Mouse (Mus musculus) CH12.LX (cell line): ENCODE measurements around the gene Drap1. TPM values are rescaled to one million over a fixed set of nuclear protein-coding genes. Genes with fewer than 3 reads are reported as not detected.
A peak's percentile ranks its signal among the peaks of the same experiment; 100 is the strongest.

Experiments used
- DNase-seq: peaks from one replicate; pipeline ENCODE4 v3.0.0-alpha.2; 2013; ENCODE audit errors: extremely low read depth
- H3K27ac ChIP-seq: 2 replicates; pipeline ENCODE4 v1.5.1; 2012; ENCODE audit warnings: low read depth, mild to moderate bottlenecking, control low read depth, moderate library complexity; ENCODE audit not compliant: insufficient read depth
- H3K27me3 ChIP-seq: replicated peaks from 2 replicates; pipeline ENCODE3; 2012; ENCODE audit warnings: inconsistent platforms
- H3K36me3 ChIP-seq, 2 experiments: replicated peaks in 1 of 2; 2 replicates each; pipeline versions ENCODE3 to v1.6.1; 2012; ENCODE audit warnings: inconsistent platforms in 1 of 2, low read length in 1 of 2, mild to moderate bottlenecking in 1 of 2, mixed read lengths in 1 of 2, moderate library complexity in 1 of 2; ENCODE audit not compliant: control insufficient read depth in 1 of 2, insufficient read depth in 1 of 2
- H3K4me1 ChIP-seq, 2 experiments: 2 replicates each; pipeline ENCODE4 v1.6.1; 2012; ENCODE audit warnings: inconsistent platforms in 1 of 2, moderate library complexity in 1 of 2; ENCODE audit not compliant: insufficient read depth in 2 of 2, control insufficient read depth in 1 of 2
- H3K4me2 ChIP-seq: 2 replicates; pipeline ENCODE4 v1.6.1; 2012; ENCODE audit warnings: low read depth, mild to moderate bottlenecking, control low read depth; ENCODE audit not compliant: poor library complexity, insufficient read depth, severe bottlenecking
- H3K4me3 ChIP-seq, 3 experiments: fragments of 150-350 bp in 1 of 3; sonication (generic) in 1 of 3; replicated peaks in 1 of 3; 2 replicates each; pipeline versions ENCODE3 to v1.5.1; 2011 to 2012; ENCODE audit warnings: low read depth in 2 of 3, low read length in 2 of 3, mild to moderate bottlenecking in 2 of 3, moderate library complexity in 2 of 3, control low read depth in 1 of 3, improper control_type of control experiment in 1 of 3, inconsistent platforms in 1 of 3, mixed read lengths in 1 of 3; ENCODE audit not compliant: poor library complexity in 1 of 3
- H3K79me2 ChIP-seq: replicated peaks from 2 replicates; pipeline ENCODE4 v1.6.1; 2012; ENCODE audit warnings: mild to moderate bottlenecking, moderate library complexity; ENCODE audit not compliant: control insufficient read depth, poor library complexity, insufficient read depth, severe bottlenecking; ENCODE audit errors: extremely low read depth
- H3K9ac ChIP-seq: 2 replicates; pipeline ENCODE4 v1.6.1; 2012; ENCODE audit warnings: low read depth, mild to moderate bottlenecking, control low read depth, moderate library complexity; ENCODE audit not compliant: insufficient read depth
- H3K9me3 ChIP-seq: replicated peaks from 2 replicates; pipeline ENCODE3; 2012; ENCODE audit warnings: low read length, inconsistent platforms, mixed read lengths
- BHLHE40 ChIP-seq: IDR thresholded peaks from 2 replicates; pipeline ENCODE4 v1.6.1; 2011; ENCODE audit warnings: mild to moderate bottlenecking, low read depth, low read length, improper control_type of control experiment
- CHD1 ChIP-seq: IDR thresholded peaks from 2 replicates; pipeline ENCODE4 v1.6.1; 2012; ENCODE audit warnings: low read depth, low read length, improper control_type of control experiment, inconsistent platforms
- CHD2 ChIP-seq: IDR thresholded peaks from 2 replicates; pipeline ENCODE4 v1.6.1; 2011; ENCODE audit warnings: low read length, improper control_type of control experiment
- CTCF ChIP-seq, 2 experiments: IDR thresholded peaks in 1 of 2; conservative IDR thresholded peaks in 1 of 2; 2 replicates each; pipeline ENCODE4 v1.5.1; 2011 to 2012; ENCODE audit warnings: low read depth in 2 of 2, low read length in 2 of 2, improper control_type of control experiment in 1 of 2, inconsistent platforms in 1 of 2, mild to moderate bottlenecking in 1 of 2, moderate library complexity in 1 of 2
- ELF1 ChIP-seq: IDR thresholded peaks from 2 replicates; pipeline ENCODE4 v1.6.1; 2014; ENCODE audit warnings: low read depth, mild to moderate bottlenecking, inconsistent platforms, low read length, improper control_type of control experiment
- EP300 ChIP-seq: IDR thresholded peaks from 2 replicates; pipeline ENCODE4 v1.6.1; 2011; ENCODE audit warnings: low read length, improper control_type of control experiment
- IRF4 ChIP-seq: IDR thresholded peaks from 2 replicates; pipeline ENCODE4 v1.6.1; 2014; ENCODE audit warnings: low read depth, mild to moderate bottlenecking, inconsistent platforms, low read length, improper control_type of control experiment
- JUN ChIP-seq: IDR thresholded peaks from 2 replicates; pipeline ENCODE4 v1.6.1; 2011; ENCODE audit warnings: low read depth, mild to moderate bottlenecking, low read length, improper control_type of control experiment, moderate library complexity; ENCODE audit not compliant: insufficient read depth
- JUND ChIP-seq: conservative IDR thresholded peaks from 2 replicates; pipeline ENCODE4 v1.6.1; 2011; ENCODE audit warnings: low read depth, low read length, improper control_type of control experiment
- KAT2A ChIP-seq: IDR thresholded peaks from 2 replicates; pipeline ENCODE4 v1.6.1; 2012; ENCODE audit warnings: low read length, improper control_type of control experiment, inconsistent platforms; ENCODE audit not compliant: insufficient replicate concordance
- MAFK ChIP-seq: IDR thresholded peaks from 2 replicates; pipeline ENCODE4 v1.6.1; 2011; ENCODE audit warnings: low read length, improper control_type of control experiment; ENCODE audit not compliant: insufficient replicate concordance
- MAX ChIP-seq: IDR thresholded peaks from 2 replicates; pipeline ENCODE4 v1.6.1; 2011; ENCODE audit warnings: low read length, improper control_type of control experiment
- MEF2A ChIP-seq: IDR thresholded peaks from 2 replicates; pipeline ENCODE4 v1.6.1; 2014; ENCODE audit warnings: low read depth, mild to moderate bottlenecking, inconsistent platforms, low read length, improper control_type of control experiment, borderline replicate concordance
- MXI1 ChIP-seq: IDR thresholded peaks from 2 replicates; pipeline ENCODE4 v1.6.1; 2011; ENCODE audit warnings: mild to moderate bottlenecking, low read depth, low read length, improper control_type of control experiment
- NRF1 ChIP-seq: IDR thresholded peaks from 2 replicates; pipeline ENCODE4 v1.6.1; 2014; ENCODE audit warnings: low read depth, mild to moderate bottlenecking, inconsistent platforms, low read length, improper control_type of control experiment, moderate library complexity
- PAX5 ChIP-seq: IDR thresholded peaks from 2 replicates; pipeline ENCODE4 v1.6.1; 2012; ENCODE audit warnings: low read length, inconsistent platforms, mixed read lengths
- POLR2A ChIP-seq: IDR thresholded peaks from 2 replicates; pipeline ENCODE4 v1.6.1; 2011; ENCODE audit warnings: low read depth, mild to moderate bottlenecking, improper control_type of control experiment, low read length
- POLR2AphosphoS2 ChIP-seq: IDR thresholded peaks from 2 replicates; pipeline ENCODE4 v1.6.1; 2011; ENCODE audit warnings: low read depth, low read length, improper control_type of control experiment
- RAD21 ChIP-seq: IDR thresholded peaks from 2 replicates; pipeline ENCODE4 v1.6.1; 2011; ENCODE audit warnings: low read depth, mild to moderate bottlenecking, low read length, improper control_type of control experiment, moderate library complexity
- RCOR1 ChIP-seq: conservative IDR thresholded peaks from 2 replicates; pipeline ENCODE4 v1.6.1; 2012; ENCODE audit warnings: low read depth, mild to moderate bottlenecking, inconsistent platforms, low read length, improper control_type of control experiment
- SIN3A ChIP-seq: IDR thresholded peaks from 2 replicates; pipeline ENCODE4 v1.6.1; 2012; ENCODE audit warnings: low read length, improper control_type of control experiment, inconsistent platforms
- SMC3 ChIP-seq: IDR thresholded peaks from 2 replicates; pipeline ENCODE4 v1.6.1; 2011; ENCODE audit warnings: low read depth, low read length, improper control_type of control experiment
- TBP ChIP-seq: conservative IDR thresholded peaks from 2 replicates; pipeline ENCODE4 v1.6.1; 2011; ENCODE audit warnings: low read depth, low read length, improper control_type of control experiment
- TCF12 ChIP-seq: IDR thresholded peaks from 2 replicates; pipeline ENCODE4 v1.6.1; 2014; ENCODE audit warnings: low read depth, mild to moderate bottlenecking, inconsistent platforms, low read length, improper control_type of control experiment
- UBTF ChIP-seq: IDR thresholded peaks from 2 replicates; pipeline ENCODE4 v1.6.1; 2012; ENCODE audit warnings: low read depth, mild to moderate bottlenecking, inconsistent platforms, low read length, improper control_type of control experiment, moderate library complexity
- USF1 ChIP-seq: IDR thresholded peaks from 2 replicates; pipeline ENCODE4 v1.6.1; 2014; ENCODE audit warnings: low read depth, mild to moderate bottlenecking, inconsistent platforms, low read length, improper control_type of control experiment
- USF2 ChIP-seq: conservative IDR thresholded peaks from 2 replicates; pipeline ENCODE4 v1.6.1; 2011; ENCODE audit warnings: low read depth, low read length, improper control_type of control experiment
- ZKSCAN1 ChIP-seq: IDR thresholded peaks from 2 replicates; pipeline ENCODE4 v1.6.1; 2012; ENCODE audit warnings: low read depth, inconsistent platforms, low read length, improper control_type of control experiment, borderline replicate concordance
- ZMIZ1 ChIP-seq: IDR thresholded peaks from 2 replicates; pipeline ENCODE4 v1.6.1; 2012; ENCODE audit warnings: low read depth, mild to moderate bottlenecking, inconsistent platforms, low read length, improper control_type of control experiment
- ZNF384 ChIP-seq: IDR thresholded peaks from 2 replicates; pipeline ENCODE4 v1.6.1; 2012; ENCODE audit warnings: low read depth, low read length, improper control_type of control experiment, inconsistent platforms
- dilution Hi-C: fragments of 300-500 bp; cut with MboI; formaldehyde crosslinking; loops from 2 replicates; pipeline ENCODE4 v1.14.3; 2020; ENCODE audit warnings: low sequenced_read_pairs; ENCODE audit not compliant: extremely low pct_unique_long_range_greater_than_20kb, extremely low pct_ligation_motif_present
- in situ Hi-C: fragments of 300-500 bp; cut with MboI; formaldehyde crosslinking; loops from 3 replicates; pipeline ENCODE4 v1.14.3; 2019; ENCODE audit warnings: low sequenced_read_pairs, low pct_ligation_motif_present, low pct_unique_long_range_greater_than_20kb, mixed read lengths
- polyA plus RNA-seq: library from polyadenylated mRNA; unstranded; fragments of >175 nt; gene quantifications from 2 replicates; pipeline ENCODE4 v1.2.1, GENCODE M21; 2012; ENCODE audit warnings: low read depth; ENCODE audit not compliant: insufficient read length
- total RNA-seq, 2 experiments: library from RNA; depleted of rRNA; stranded (reverse); fragments of 300-350 nt in 1 of 2; fragments of >200 nt in 1 of 2; gene quantifications; 2 replicates each; pipeline ENCODE4 v1.2.3; 2012 to 2014

Gene Drap1
- total and polyA plus RNA-seq, 3 experiments, result 73.3 to 180 (median 143) TPM

DNA sequence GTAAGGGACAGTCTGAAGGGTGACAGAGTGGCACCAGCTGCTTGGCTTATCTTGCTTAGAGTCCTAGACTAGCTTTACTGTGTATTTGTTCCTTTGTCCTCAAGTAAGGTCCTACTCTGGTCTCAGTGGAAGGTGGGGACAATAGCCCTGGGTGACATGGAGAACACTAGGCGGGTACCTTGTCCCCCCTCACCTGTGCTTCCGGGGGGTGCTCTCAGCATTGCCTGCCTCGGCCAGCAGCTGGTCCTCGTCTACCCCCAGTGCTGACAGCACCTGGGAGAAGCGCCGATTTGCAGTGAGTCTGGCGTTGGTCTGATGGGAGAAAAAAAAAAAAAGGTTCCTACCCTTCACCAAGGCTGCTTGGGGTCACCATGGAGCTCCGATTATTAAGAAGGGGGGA is 34.4 kb downstream of the Drap1 start:
- Histone ChIP-seq H3K27me3 (no peaks in the 10 kb centered on the region), H3K9ac (peak overlapping the region; percentile 96), H3K4me1 (peaks cover 5 to 39% of the 10 kb centered on the region in 2 experiments), H3K4me3 (peak overlapping the region; percentile 66 to 92 (median 74)), H3K79me2 (peaks cover 28% of the 10 kb centered on the region), H3K9me3 (no peaks in the 10 kb centered on the region), H3K27ac (no peak overlapping the region), H3K36me3 (peaks cover 5 to 23% of the 10 kb centered on the region in 2 experiments), H3K4me2 (peak overlapping the region; percentile 80)
- DNase-seq, result no peak
- dilution Hi-C loops (no loop called here), in situ Hi-C loops (no loop called here)
- TF ChIP-seq MAX (no peak), IRF4 (no peak), POLR2AphosphoS2 (no peak), ELF1 (no peak), CHD2 (no peak), TCF12 (no peak), ZNF384 (no peak), ZKSCAN1 (no peak), JUN (no peak), SIN3A (no peak), TBP (no peak), MEF2A (no peak), BHLHE40 (no peak), RAD21 (no peak), UBTF (no peak), SMC3 (no peak), ZMIZ1 (no peak), USF1 (no peak), CTCF (conservative IDR thresholded peaks at IDR 0.05 in 1 of 2, IDR thresholded peaks at IDR 0.05 in 1 of 2; ENCODE audit: low read depth in 2 of 2, low read length in 2 of 2) (no peak), USF2 (no peak)

GRCm38 (mm10) chr19:5389647-5390046 is 35.1 kb downstream of the Drap1 start:
- no peaks in the 10 kb centered on the region for H3K9me3 ChIP-seq
- H3K4me1 ChIP-seq, result peaks cover 5 to 39% of the 10 kb centered on the region in 2 experiments
- H3K9ac ChIP-seq, result peak overlapping the region; percentile 96
- DNase-seq, result peak; percentile 74
- peak overlapping the region; percentile 66 to 92 (median 74) for H3K4me3 ChIP-seq
- H3K27ac ChIP-seq, result peak overlapping the region; percentile 59; the same call in 1 of the 2 replicates
- in situ Hi-C loops (no loop called here), dilution Hi-C loops (no loop called here)
- no peaks in the 10 kb centered on the region for H3K27me3 ChIP-seq
- H3K79me2 ChIP-seq, result peaks cover 28% of the 10 kb centered on the region
- peaks cover 11 to 30% of the 10 kb centered on the region in 2 experiments for H3K36me3 ChIP-seq
- peak overlapping the region; percentile 80 for H3K4me2 ChIP-seq
- TF ChIP-seq CTCF (conservative IDR thresholded peaks at IDR 0.05 in 1 of 2, IDR thresholded peaks at IDR 0.05 in 1 of 2; ENCODE audit: low read depth in 2 of 2, low read length in 2 of 2), result no peak
- TF ChIP-seq EP300, result no peak
- no peak for TF ChIP-seq NRF1
- no peak for TF ChIP-seq ZKSCAN1
- peak; percentile 72 for TF ChIP-seq TBP
- no peak for TF ChIP-seq JUN
- peak; percentile 78 for TF ChIP-seq POLR2A
- TF ChIP-seq MAFK, result no peak
- peak; percentile 85 for TF ChIP-seq ELF1
- no peak for TF ChIP-seq JUND
- TF ChIP-seq KAT2A, result 0 out of 2 replicates have a peak, but pooled peaks have one; percentile 51
- TF ChIP-seq IRF4, result peak; percentile 29
- TF ChIP-seq CHD1, result no peak
- no peak for TF ChIP-seq ZNF384
- TF ChIP-seq RCOR1, result no peak
- TF ChIP-seq PAX5, result no peak
- peak; percentile 74; the same call in 1 of the 2 replicates for TF ChIP-seq POLR2AphosphoS2
- TF ChIP-seq ZMIZ1, result peak; percentile 48; the same call in 1 of the 2 replicates
- TF ChIP-seq UBTF, result no peak
- no peak for TF ChIP-seq SMC3
- TF ChIP-seq RAD21, result no peak
- TF ChIP-seq CHD2, result peak; percentile 92
- peak; percentile 88 for TF ChIP-seq SIN3A
- no peak for TF ChIP-seq USF2
- 0 out of 2 replicates have a peak, but pooled peaks have one; percentile 51 for TF ChIP-seq MXI1
- no peak for TF ChIP-seq MEF2A
- no peak for TF ChIP-seq BHLHE40
- TF ChIP-seq MAX, result peak; percentile 85
- no peak for TF ChIP-seq USF1
